Mouse (Mus musculus) forebrain, embryonic 15.5 days (tissue): ENCODE data around the gene Rpl5. TPM values are rescaled to one million over a fixed set of nuclear protein-coding genes. Genes with fewer than 3 reads are reported as not detected.

ENCODE experiments used
- ATAC-seq: fragments of 200-750 bp; cut with Nextera tagmentation; replicated peaks from 2 replicates; pipeline ENCODE4 v1.8.0; 2017; ENCODE audit warnings: mild to moderate bottlenecking, moderate TSS enrichment, moderate library complexity
- H3K27ac ChIP-seq: fragments of 300-500 bp; sonication (generic); replicated peaks from 2 replicates; pipeline ENCODE4 v1.5.1; 2015; ENCODE audit warnings: mild to moderate bottlenecking, inconsistent platforms
- H3K27me3 ChIP-seq: fragments of 300-500 bp; sonication (generic); 2 replicates; pipeline ENCODE4 v1.6.1; 2015; ENCODE audit warnings: inconsistent platforms
- H3K36me3 ChIP-seq: fragments of 300-500 bp; sonication (generic); 2 replicates; pipeline ENCODE4 v1.6.1; 2015; ENCODE audit warnings: mild to moderate bottlenecking, inconsistent platforms
- H3K4me1 ChIP-seq: fragments of 300-500 bp; sonication (generic); 2 replicates; pipeline ENCODE4 v1.6.1; 2015; ENCODE audit warnings: inconsistent platforms
- H3K4me2 ChIP-seq: fragments of 300-500 bp; sonication (generic); replicated peaks from 2 replicates; pipeline ENCODE4 v1.6.1; 2015; ENCODE audit warnings: mild to moderate bottlenecking, inconsistent platforms
- H3K4me3 ChIP-seq: fragments of 300-500 bp; sonication (generic); 2 replicates; pipeline ENCODE4 v1.5.1; 2015; ENCODE audit warnings: mild to moderate bottlenecking, inconsistent platforms
- H3K9ac ChIP-seq: fragments of 300-500 bp; sonication (generic); replicated peaks from 2 replicates; pipeline ENCODE4 v1.6.1; 2015; ENCODE audit warnings: mild to moderate bottlenecking, inconsistent platforms
- H3K9me3 ChIP-seq: fragments of 300-500 bp; sonication (generic); 2 replicates; pipeline ENCODE4 v1.6.1; 2016; ENCODE audit warnings: inconsistent platforms
- WGBS: fragments of 180-500 bp; shearing (Covaris S2); methylation state at CpG from one replicate; pipeline ENCODE4 v1.1.7; 2015; ENCODE audit warnings: mixed read lengths; 5-methylcytosine and 5-hydroxymethylcytosine counted together
- polyA plus RNA-seq: library from polyadenylated mRNA; unstranded; fragments of >200 nt; fragmentation: Nextera tagmentation; extraction: Ambion mirVana; gene quantifications from 2 replicates; pipeline ENCODE4 v1.2.1, GENCODE M21; 2015

The Rpl5 gene
- polyA plus RNA-seq, 1 experiment from 2014 or later = 71.3 TPM

GRCm38 (mm10) chr5:107909668-107910067, 9.4 kb downstream of the Rpl5 start:
- no peaks in the 10 kb centered on the region for H3K4me1 ChIP-seq
- no peaks in the 10 kb centered on the region for H3K9me3 ChIP-seq
- peaks cover 53% of the 10 kb centered on the region for H3K36me3 ChIP-seq
- H3K9ac ChIP-seq = no peak overlapping the region
- no peak overlapping the region for H3K4me2 ChIP-seq
- WGBS = 88% methylated on average over 3 of the region's 3 CpGs
- H3K4me3 ChIP-seq = no peak overlapping the region
- ATAC-seq = no peak
- no peaks in the 10 kb centered on the region for H3K27me3 ChIP-seq
- H3K27ac ChIP-seq = no peak overlapping the region

- Histone ChIP-seq H3K4me1 (no peaks in the 10 kb centered on the region), H3K4me2 (no peak overlapping the region), H3K36me3 (peaks cover 49% of the 10 kb centered on the region), H3K27me3 (no peaks in the 10 kb centered on the region), H3K4me3 (no peak overlapping the region), H3K9me3 (no peaks in the 10 kb centered on the region), H3K27ac (no peak overlapping the region), H3K9ac (no peak overlapping the region)
- no peak for ATAC-seq
- 65% methylated on average over 5 of the region's 5 CpGs for WGBS
Observed at GRCm38 (mm10) chr5:107910084-107910616, 9.8 kb downstream of the Rpl5 start.

DNA sequence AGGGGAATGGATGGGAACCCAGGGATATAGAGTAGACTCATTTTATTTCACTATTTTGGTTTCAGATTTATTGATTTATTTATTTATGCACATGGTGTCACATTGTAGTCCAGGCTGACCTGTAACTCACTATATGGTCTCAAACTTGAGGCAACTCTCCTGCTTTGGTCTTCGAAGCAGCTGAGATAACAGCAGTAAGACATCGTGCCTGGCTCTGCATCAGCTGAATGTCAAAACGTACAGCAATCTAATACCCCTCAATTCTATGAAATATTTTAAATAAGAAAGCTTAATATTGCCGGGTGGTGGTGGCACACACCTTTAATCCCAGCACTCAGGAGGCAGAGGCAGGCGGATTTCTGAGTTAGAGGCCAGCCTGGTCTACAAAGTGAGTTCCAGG, 10.7 kb downstream of the Rpl5 start:
- no peaks in the 10 kb centered on the region for H3K27me3 ChIP-seq
- no peaks in the 10 kb centered on the region for H3K9me3 ChIP-seq
- 93% methylated on average over 5 of the region's 5 CpGs for WGBS
- H3K9ac ChIP-seq = no peak overlapping the region
- no peak overlapping the region for H3K4me2 ChIP-seq
- no peak overlapping the region for H3K27ac ChIP-seq
- no peaks in the 10 kb centered on the region for H3K4me1 ChIP-seq
- no peak overlapping the region for H3K4me3 ChIP-seq
- no peak for ATAC-seq
- peaks cover 40% of the 10 kb centered on the region for H3K36me3 ChIP-seq

- H3K9ac ChIP-seq = no peak overlapping the region
- H3K27ac ChIP-seq = no peak overlapping the region
- H3K27me3 ChIP-seq = no peaks in the 10 kb centered on the region
- H3K4me1 ChIP-seq = no peaks in the 10 kb centered on the region
- no peak overlapping the region for H3K4me3 ChIP-seq
- no peak for ATAC-seq
- H3K9me3 ChIP-seq = no peaks in the 10 kb centered on the region
- H3K36me3 ChIP-seq = no peaks in the 10 kb centered on the region
- no peak overlapping the region for H3K4me2 ChIP-seq
- WGBS = 40% methylated on average over 4 of the region's 4 CpGs
Observed at GRCm38 (mm10) chr5:107915280-107915679, 15.0 kb downstream of the Rpl5 start.

DNA sequence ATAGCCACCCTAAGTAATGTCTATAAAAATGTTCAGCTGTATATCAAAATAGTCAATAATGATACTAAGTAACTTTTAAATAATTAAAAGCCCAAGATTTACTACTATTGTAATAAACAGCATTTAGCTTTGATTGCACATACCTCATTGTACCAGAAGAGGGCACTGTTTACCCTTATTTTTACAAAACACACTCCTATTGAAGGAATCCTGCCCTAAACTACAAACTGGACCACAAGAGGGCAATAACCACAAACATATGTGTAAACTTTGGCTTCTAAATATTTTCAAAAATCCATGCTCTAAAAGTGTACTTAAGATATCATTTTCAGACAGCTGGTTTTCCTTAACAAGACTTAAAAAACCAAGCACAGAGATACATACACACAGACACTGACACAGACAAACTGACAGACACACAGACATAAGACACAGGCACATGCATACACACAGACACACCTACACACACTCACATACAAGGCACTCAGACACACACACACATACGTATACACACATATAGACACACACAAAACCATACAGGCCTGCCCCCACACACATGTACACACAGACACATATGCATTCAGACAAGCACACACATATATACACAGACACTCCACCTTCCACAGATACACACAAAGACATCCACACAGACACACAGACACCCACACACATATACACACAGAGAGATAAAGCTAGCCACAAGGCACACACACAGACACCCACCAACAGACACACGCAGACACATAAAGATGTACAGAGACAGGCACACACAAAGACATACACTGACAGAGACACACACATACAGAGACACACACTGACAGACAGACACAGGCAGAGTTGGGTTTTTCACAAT, 21.3 kb downstream of the Rpl5 start:
- H3K9ac ChIP-seq = no peak overlapping the region
- peak; percentile 70 for ATAC-seq
- no peak overlapping the region for H3K27ac ChIP-seq
- WGBS = 82% methylated on average over 2 of the region's 2 CpGs
- no peak overlapping the region for H3K4me2 ChIP-seq
- H3K36me3 ChIP-seq = no peaks in the 10 kb centered on the region
- H3K27me3 ChIP-seq = no peaks in the 10 kb centered on the region
- H3K9me3 ChIP-seq = no peaks in the 10 kb centered on the region
- no peak overlapping the region for H3K4me3 ChIP-seq
- no peaks in the 10 kb centered on the region for H3K4me1 ChIP-seq

DNA sequence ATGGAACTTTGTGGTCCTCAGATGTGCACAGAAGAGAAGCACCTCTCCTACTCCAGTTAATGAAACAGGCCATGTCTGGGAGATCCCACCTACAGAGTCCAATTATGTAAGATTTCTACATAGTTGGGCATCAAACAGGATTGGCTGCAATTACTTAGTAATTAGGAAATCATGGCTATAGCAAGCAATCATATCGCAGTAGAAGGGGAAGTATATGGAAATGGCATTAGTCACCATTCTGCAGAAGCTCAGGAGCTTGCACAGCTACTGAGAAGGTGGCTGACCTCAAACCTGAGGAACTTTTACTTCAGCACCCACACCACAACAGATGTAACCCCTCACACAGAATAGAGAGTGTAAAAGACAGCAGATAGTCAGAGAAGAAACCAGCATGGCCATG, 22.5 kb downstream of the Rpl5 start:
- WGBS = 88% methylated on average over 1 of the region's 1 CpGs
- H3K9ac ChIP-seq = no peak overlapping the region
- H3K27ac ChIP-seq = no peak overlapping the region
- no peaks in the 10 kb centered on the region for H3K36me3 ChIP-seq
- no peaks in the 10 kb centered on the region for H3K4me1 ChIP-seq
- H3K4me2 ChIP-seq = no peak overlapping the region
- H3K4me3 ChIP-seq = no peak overlapping the region
- no peak for ATAC-seq
- no peaks in the 10 kb centered on the region for H3K27me3 ChIP-seq
- H3K9me3 ChIP-seq = no peaks in the 10 kb centered on the region

- Histone ChIP-seq H3K9ac (no peak overlapping the region), H3K4me2 (no peak overlapping the region), H3K4me1 (no peaks in the 10 kb centered on the region), H3K36me3 (no peaks in the 10 kb centered on the region), H3K27me3 (no peaks in the 10 kb centered on the region), H3K4me3 (no peak overlapping the region), H3K27ac (no peak overlapping the region), H3K9me3 (no peaks in the 10 kb centered on the region)
- no peak for ATAC-seq
- 69% methylated on average over 8 of the region's 8 CpGs for WGBS
Observed at GRCm38 (mm10) chr5:107924564-107924963, 24.3 kb downstream of the Rpl5 start.

GRCm38 (mm10) chr5:107926550-107927249, 26.4 kb downstream of the Rpl5 start:
- WGBS = 86% methylated on average over 11 of the region's 11 CpGs
- no peak overlapping the region for H3K27ac ChIP-seq
- no peak overlapping the region for H3K4me2 ChIP-seq
- no peaks in the 10 kb centered on the region for H3K27me3 ChIP-seq
- H3K4me3 ChIP-seq = no peak overlapping the region
- H3K9ac ChIP-seq = no peak overlapping the region
- no peaks in the 10 kb centered on the region for H3K36me3 ChIP-seq
- no peaks in the 10 kb centered on the region for H3K4me1 ChIP-seq
- no peak for ATAC-seq
- H3K9me3 ChIP-seq = no peaks in the 10 kb centered on the region

GRCm38 (mm10) chr5:107932556-107932955, 32.3 kb downstream of the Rpl5 start:
- 48% methylated on average over 2 of the region's 2 CpGs for WGBS
- no peaks in the 10 kb centered on the region for H3K4me1 ChIP-seq
- H3K27me3 ChIP-seq = no peaks in the 10 kb centered on the region
- H3K4me3 ChIP-seq = no peak overlapping the region
- no peak overlapping the region for H3K4me2 ChIP-seq
- H3K9me3 ChIP-seq = no peaks in the 10 kb centered on the region
- H3K36me3 ChIP-seq = no peaks in the 10 kb centered on the region
- no peak overlapping the region for H3K27ac ChIP-seq
- no peak overlapping the region for H3K9ac ChIP-seq
- ATAC-seq = no peak

GRCm38 (mm10) chr5:107933202-107933974, 33.1 kb downstream of the Rpl5 start:
- Histone ChIP-seq H3K9ac (no peak overlapping the region), H3K27me3 (no peaks in the 10 kb centered on the region), H3K27ac (no peak overlapping the region), H3K4me3 (no peak overlapping the region), H3K4me1 (no peaks in the 10 kb centered on the region), H3K4me2 (no peak overlapping the region), H3K36me3 (no peaks in the 10 kb centered on the region), H3K9me3 (no peaks in the 10 kb centered on the region)
- ATAC-seq = no peak
- WGBS = 79% methylated on average over 4 of the region's 4 CpGs

DNA sequence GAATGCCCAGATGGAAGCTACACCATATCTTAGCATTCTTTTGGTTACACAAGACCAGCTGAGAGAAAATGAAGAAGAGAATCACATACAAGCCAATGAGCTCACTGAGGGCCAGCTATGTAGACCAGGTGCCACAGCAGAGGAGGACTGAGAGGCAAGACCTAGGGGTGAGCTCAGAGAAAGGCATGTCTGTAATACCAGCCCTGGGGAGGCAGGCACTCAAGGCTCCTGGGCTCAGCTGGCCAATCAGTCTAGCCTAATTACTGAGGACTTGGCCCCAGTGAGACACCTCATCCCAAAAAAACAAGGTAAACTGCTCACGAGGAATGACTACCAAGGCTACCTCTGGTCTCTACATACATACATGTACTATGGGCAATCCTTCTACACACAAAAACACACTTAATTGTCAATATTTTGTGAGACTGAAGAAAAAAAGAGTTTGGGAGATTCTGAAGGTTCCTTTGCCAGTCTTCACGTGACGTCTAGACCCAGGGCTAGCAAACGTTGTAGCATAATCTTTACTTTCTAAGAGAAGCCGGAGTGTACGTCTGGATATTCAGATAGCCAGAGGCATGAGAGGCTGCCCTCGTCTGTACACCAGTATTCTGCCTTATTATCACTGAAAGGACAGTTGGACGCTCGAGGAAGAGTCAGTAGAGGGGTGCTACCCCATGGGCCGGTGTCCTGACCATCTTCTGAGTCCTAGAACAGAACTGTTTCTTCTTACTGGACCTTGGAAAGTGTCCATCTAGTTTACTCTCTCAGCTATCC, 34.7 kb downstream of the Rpl5 start:
- Histone ChIP-seq H3K9ac (no peak overlapping the region), H3K9me3 (no peaks in the 10 kb centered on the region), H3K36me3 (no peaks in the 10 kb centered on the region), H3K4me2 (no peak overlapping the region), H3K4me3 (no peak overlapping the region), H3K4me1 (no peaks in the 10 kb centered on the region), H3K27ac (no peak overlapping the region), H3K27me3 (no peaks in the 10 kb centered on the region)
- ATAC-seq = no peak
- 92% methylated on average over 10 of the region's 10 CpGs for WGBS
